Mouse (Mus musculus) ES-E14 (cell line): Measurements from ENCODE around the gene Ezr.
"Not testable (repeated sequence)": the region's sequence is repeated elsewhere in the genome, so short reads cannot be mapped to it uniquely, and the experiment has no call there.

Experiments
- HCFC1 ChIP-seq: IDR thresholded peaks from 2 replicates; pipeline ENCODE4 v1.6.1; 2012; ENCODE audit warnings: low read length, inconsistent platforms, borderline replicate concordance; ENCODE audit not compliant: insufficient read depth
- ZNF384 ChIP-seq: IDR thresholded peaks from 2 replicates; pipeline ENCODE4 v1.6.1; 2012; ENCODE audit warnings: low read depth, low read length, inconsistent platforms

GRCm38 (mm10) chr17:6695712-6696111, 86.9 kb downstream of the Ezr start:
- not testable (repeated sequence) for TF ChIP-seq ZNF384, HCFC1
